Mouse (Mus musculus) spleen, postnatal 0 days (tissue): ENCODE data around the gene Gm43552. TPM values are rescaled to one million over a fixed set of nuclear protein-coding genes. Genes with fewer than 3 reads are reported as not detected.

Experiments used
- polyA plus RNA-seq: library from polyadenylated mRNA; unstranded; fragments of >200 nt; fragmentation: Nextera tagmentation; extraction: Ambion mirVana; gene quantifications from 2 replicates; pipeline ENCODE4 v1.2.1, GENCODE M21; 2015

The Gm43552 gene
- polyA plus RNA-seq: not detected in 2 replicates

DNA sequence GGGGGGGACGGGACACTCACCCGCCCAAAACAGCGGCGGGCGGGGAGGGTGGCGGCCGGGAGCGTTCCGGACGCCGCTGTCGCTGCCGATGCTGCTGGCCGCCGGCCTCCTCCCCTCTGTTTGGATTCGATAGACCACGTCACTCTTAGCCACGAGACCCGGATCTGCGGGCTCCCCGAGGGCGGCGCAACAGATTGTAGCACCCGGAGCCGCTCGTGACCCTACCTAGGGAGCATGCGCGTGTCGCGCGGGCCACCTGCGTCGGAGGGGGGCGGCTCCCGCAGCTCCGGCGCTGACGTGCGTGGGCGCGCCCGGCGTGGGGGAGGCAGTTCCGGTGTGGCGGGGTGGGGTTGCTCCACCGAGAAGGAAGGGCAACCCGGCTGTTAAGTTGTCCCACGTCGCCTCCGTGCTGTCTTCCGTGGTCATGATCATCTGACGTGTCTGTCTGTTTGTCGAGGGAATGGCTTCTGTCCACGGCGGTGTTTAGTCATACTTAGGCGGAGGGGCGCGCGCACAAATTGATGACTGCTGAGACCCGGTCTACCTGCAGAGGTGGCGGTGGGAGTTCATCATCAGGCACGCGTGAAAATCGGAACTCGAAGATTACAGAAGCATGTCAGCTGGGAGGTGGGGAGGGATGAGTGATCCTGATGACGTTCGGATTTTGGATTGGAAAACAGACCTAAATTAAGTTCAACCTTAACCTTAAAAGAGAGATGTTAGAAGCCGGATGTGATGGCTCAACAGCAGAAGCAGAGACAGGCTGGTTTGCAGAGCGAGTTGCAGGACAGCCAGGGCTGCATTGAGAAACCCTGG lies at the start of gene Gm43552:
Gm43552 (minus strand) TSS at position 118 of the 816 bp plus-strand sequence.

DNA sequence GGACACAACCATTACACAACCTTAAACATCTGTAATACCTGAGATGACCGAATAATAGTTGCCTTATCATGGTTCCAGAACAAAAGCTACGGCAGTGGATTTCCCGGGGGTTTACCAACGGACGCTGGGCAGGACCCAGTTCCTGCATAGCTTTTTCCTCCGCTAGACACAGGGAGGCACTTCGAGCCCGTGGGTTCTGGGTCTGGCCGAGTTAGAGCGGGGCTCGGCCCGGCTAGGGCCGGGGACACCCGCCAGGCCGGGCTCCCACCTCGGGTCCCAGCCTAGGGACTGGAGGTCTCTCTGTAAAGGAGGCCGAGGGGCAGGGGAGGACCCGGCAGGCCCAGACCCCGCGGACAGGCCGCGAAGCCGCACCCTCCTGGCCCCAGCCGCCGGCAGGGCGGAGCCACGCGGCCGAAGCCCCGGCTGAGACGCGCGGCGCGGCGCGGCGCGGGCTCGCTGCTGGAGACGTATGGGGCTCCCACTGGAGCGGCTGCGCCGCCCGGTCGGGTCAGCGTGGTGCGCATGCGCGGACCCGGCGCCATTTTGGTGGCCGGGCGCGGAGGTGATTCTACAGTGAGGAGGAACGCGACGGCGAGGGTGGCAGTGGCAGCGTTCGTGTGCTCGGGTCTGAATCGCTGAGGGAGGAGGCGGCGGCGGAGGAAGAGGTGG lies 44.3 kb upstream of the Gm43552 start, which contains the start of the genes Smim14 and Ube2k:
Smim14 (minus strand) TSS at position 434 of the 669 bp plus-strand sequence.
Ube2k (plus strand) TSS at position 483 of the 669 bp plus-strand sequence.

DNA sequence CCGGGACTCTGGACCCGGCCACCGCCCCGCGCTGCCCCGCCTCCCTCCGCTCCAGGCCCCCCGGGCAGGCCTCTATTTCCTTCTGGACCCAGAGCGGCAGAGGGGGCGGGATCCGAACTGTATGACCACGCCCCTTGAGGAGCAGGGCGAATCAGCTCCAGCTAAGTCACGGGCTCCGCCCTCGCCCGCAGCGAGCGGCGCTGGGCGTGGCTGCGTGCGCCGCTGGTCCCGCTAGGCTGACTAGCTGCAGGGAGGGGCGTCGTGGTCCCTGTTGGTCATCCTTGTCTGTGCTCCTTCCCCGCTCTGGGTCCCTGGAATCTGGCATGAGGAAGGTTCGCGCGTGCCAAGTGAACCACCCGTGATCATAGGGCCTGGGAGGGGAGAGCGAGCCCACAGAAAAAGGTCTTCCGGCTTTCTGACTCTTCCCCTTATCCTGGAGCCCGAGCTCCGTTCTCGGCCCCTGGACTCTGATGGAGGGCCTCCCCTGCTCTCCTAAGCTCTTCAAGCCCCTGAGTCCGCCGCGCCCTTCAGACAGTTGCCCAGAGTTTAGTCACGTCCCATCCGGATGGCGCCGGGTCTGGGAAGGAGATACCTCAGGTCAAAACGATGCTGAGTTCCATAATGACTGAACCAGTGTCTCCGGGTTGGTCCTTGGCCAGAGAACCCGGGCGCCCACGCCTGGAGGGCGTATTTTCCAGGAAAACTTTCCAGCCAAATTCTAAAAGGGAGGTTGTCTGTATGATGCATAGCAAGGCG lies 56.6 kb downstream of the Gm43552 start, which contains the start of gene Ugdh:
Ugdh (minus strand) TSS at position 144 of the 756 bp plus-strand sequence.

DNA sequence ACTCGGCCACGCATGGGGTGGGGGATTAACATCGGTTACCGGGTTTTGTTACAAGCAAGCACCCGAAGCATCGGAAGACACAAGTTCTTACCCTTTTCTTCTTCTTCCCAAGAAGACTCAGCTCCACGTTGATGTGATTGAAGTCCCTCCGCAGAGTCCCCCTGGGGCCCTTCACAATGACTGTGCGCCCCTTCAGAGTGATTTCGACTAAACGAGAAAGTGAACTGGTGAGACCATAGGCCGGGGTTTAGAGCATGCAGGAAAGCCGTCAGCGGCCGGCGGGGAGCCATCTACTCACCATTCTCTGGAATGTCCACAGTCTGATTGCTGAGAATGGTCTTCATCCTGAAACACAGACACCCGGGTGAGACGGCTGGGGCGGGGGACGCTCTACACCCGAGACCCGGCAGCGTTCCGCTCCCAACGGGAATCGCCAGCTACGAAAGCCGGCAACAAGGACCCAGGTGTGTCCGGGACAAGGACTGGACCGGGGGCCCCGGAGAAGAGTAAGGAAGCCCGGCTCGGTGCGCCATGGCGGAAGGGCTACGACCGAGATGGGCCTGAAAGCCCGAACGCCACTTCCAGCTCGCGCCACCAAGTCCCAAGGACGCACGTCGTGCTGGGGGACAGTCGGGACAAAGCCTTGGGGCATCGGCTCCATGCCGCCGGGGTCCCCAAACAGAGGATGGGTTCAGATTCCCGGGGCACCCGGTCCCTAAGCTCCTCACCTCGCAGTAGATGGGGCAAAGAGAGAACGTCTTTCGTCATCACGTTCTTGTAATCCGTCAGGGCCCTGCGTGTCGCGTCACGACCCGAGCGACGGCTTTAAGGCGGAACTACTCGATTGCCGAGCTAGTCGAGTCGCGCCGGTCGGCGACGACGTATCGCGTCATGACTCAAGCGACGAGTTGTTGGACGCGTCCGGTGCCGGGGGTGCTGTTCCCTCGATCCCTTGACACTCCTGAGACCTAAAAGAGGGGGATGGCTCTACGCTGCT lies 101.7 kb downstream of the Gm43552 start, which contains the start of the genes Rpl9 and Lias:
Rpl9 (minus strand) TSS at position 797 of the 997 bp plus-strand sequence.
Lias (plus strand) TSS at position 850 of the 997 bp plus-strand sequence.

Other genes with a start within 250 kb of the Gm43552 start
- 64.8 and 65.3 TPM in 2 replicates for gene Rfc1, start 157.2 kb downstream of the Gm43552 start, polyA plus RNA-seq
- gene Klb, start 144.5 kb downstream of the Gm43552 start, polyA plus RNA-seq: not detected in 2 replicates
- gene Rpl9, start 101.4 kb downstream of the Gm43552 start, polyA plus RNA-seq: 1,068 and 1,069 TPM in 2 replicates
- 53.1 and 53.9 TPM in 2 replicates for gene Lias, start 101.3 kb downstream of the Gm43552 start, polyA plus RNA-seq
- gene Ugdh, start 56.9 kb downstream of the Gm43552 start, polyA plus RNA-seq: 38.4 and 46.8 TPM in 2 replicates
- 88.1 and 106 TPM in 2 replicates for gene Smim14, start 44.4 kb upstream of the Gm43552 start, polyA plus RNA-seq
- gene Ube2k, start 44.4 kb upstream of the Gm43552 start, polyA plus RNA-seq: 108 and 123 TPM in 2 replicates
- 37.7 and 40.7 TPM in 2 replicates for gene Pds5a, start 205.4 kb upstream of the Gm43552 start, polyA plus RNA-seq